28 mouse cellular contexts compared by ENCODE assay signal in genomic region chr8:91111868-91112477, GRCm38 (mm10). TPM values are rescaled to one million over a fixed set of nuclear protein-coding genes. Genes with fewer than 3 reads are reported as not detected.
DNase-seq lines count a peak whose midpoint lies in the region; ATAC-seq and TF ChIP-seq lines count a peak whose summit lies in the region.
"Had no signal": no experiment of that assay in that cellular context is flagged by ENCODE, and none has a peak within 500 bp of the region (broad histone marks: within the 10 kb centered on the region; RNA-seq: fewer than 3 reads in every experiment).

No protein-coding gene starts in this region.

- peak; percentile 81 for ATAC-seq in inflammation-experienced regulatory T-cells, adult 6 months
- ATAC-seq: forebrain, embryonic 15.5 days; hindbrain, embryonic 16.5 days; Patski had no signal

- no peak for TF ChIP-seq CTCF in layer of hippocampus, adult 2 months (conservative IDR thresholded peaks at IDR 0.05)

- H3K27ac ChIP-seq in layer of hippocampus, adult 2 months = no peak overlapping the region
- H3K27ac ChIP-seq: embryonic facial prominence, embryonic 10.5 days; embryonic facial prominence, embryonic 13.5 days; forebrain, embryonic 12.5 days; forebrain, embryonic 15.5 days; heart, embryonic 15.5 days; hindbrain, embryonic 10.5 days; hindbrain, embryonic 13.5 days had no signal

- no peak overlapping the region for H3K4me3 ChIP-seq in layer of hippocampus, adult 2 months
- H3K4me3 ChIP-seq: embryonic facial prominence, embryonic 10.5 days; embryonic facial prominence, embryonic 13.5 days; erythroblast, embryonic 14.5 days; forebrain, embryonic 12.5 days; forebrain, embryonic 15.5 days; heart, embryonic 12.5 days; heart, embryonic 15.5 days; hindbrain, embryonic 10.5 days; hindbrain, embryonic 13.5 days had no signal

- peak; percentile 12 for DNase-seq in thymus, postnatal 25 days
- DNase-seq in thymus, postnatal 36 days = no peak
- DNase-seq in T-cell, adult 2 months (ENCODE audit: low spot score) = peak; percentile 26
- DNase-seq in layer of hippocampus, adult 2 months (ENCODE audit: low spot score in 2 of 2) = no peak
- DNase-seq in left cerebral cortex, adult 11 months (ENCODE audit: low spot score) = no peak
- DNase-seq in ovary, postnatal 10 days (ENCODE audit: low spot score) = no peak
- DNase-seq: adrenal gland, adult 8-10 months; adrenal gland, postnatal 25 days; B cell, adult 2 months; cerebellum, adult 18-20 months; cerebellum, adult 9-10 months; cerebellum, postnatal 14 days; gastrocnemius, postnatal 25 days; heart, adult 18-20 months; heart, postnatal 10 days; heart, postnatal 36 days had no signal

RNA-seq across cellular contexts. Expression of gene Rbl2, which starts 42.1 kb away (rescaled TPM):
- 100 to 1,000 TPM in 2 of 3 experiments, 10 to 100 TPM in 1; 95.6 to 217 (median 139) TPM for polyA plus RNA-seq in inflammation-experienced regulatory T-cells, adult 6 months (2017; shearing (Covaris generic))
- total RNA-seq in layer of hippocampus, adult 2 months (2021) = 10 to 100 TPM; 38.5 to 42.3 TPM

Comparison
In these comparisons a context has a peak if more than half of its experiments do, and no peak if none do; other contexts are left out.
1. DNase-seq: peak in thymus, postnatal 25 days (single experiment) and T-cell, adult 2 months (single experiment); none in thymus, postnatal 36 days (0 of 2), layer of hippocampus, adult 2 months (0 of 2), left cerebral cortex, adult 11 months (single experiment) and ovary, postnatal 10 days (single experiment).